Mouse (Mus musculus) forebrain, embryonic 15.5 days (tissue): ENCODE measurements around the gene Nhsl2. TPM values are rescaled to one million over a fixed set of nuclear protein-coding genes. Genes with fewer than 3 reads are reported as not detected.
A peak's percentile ranks its signal among the peaks of the same experiment; 100 is the strongest.

Experiments used
- ATAC-seq: fragments of 200-750 bp; cut with Nextera tagmentation; replicated peaks from 2 replicates; pipeline ENCODE4 v1.8.0; 2017; ENCODE audit warnings: mild to moderate bottlenecking, moderate TSS enrichment, moderate library complexity
- H3K27ac ChIP-seq: fragments of 300-500 bp; sonication (generic); replicated peaks from 2 replicates; pipeline ENCODE4 v1.5.1; 2015; ENCODE audit warnings: mild to moderate bottlenecking, inconsistent platforms
- H3K27me3 ChIP-seq: fragments of 300-500 bp; sonication (generic); 2 replicates; pipeline ENCODE4 v1.6.1; 2015; ENCODE audit warnings: inconsistent platforms
- H3K36me3 ChIP-seq: fragments of 300-500 bp; sonication (generic); 2 replicates; pipeline ENCODE4 v1.6.1; 2015; ENCODE audit warnings: mild to moderate bottlenecking, inconsistent platforms
- H3K4me1 ChIP-seq: fragments of 300-500 bp; sonication (generic); 2 replicates; pipeline ENCODE4 v1.6.1; 2015; ENCODE audit warnings: inconsistent platforms
- H3K4me2 ChIP-seq: fragments of 300-500 bp; sonication (generic); replicated peaks from 2 replicates; pipeline ENCODE4 v1.6.1; 2015; ENCODE audit warnings: mild to moderate bottlenecking, inconsistent platforms
- H3K4me3 ChIP-seq: fragments of 300-500 bp; sonication (generic); 2 replicates; pipeline ENCODE4 v1.5.1; 2015; ENCODE audit warnings: mild to moderate bottlenecking, inconsistent platforms
- H3K9ac ChIP-seq: fragments of 300-500 bp; sonication (generic); replicated peaks from 2 replicates; pipeline ENCODE4 v1.6.1; 2015; ENCODE audit warnings: mild to moderate bottlenecking, inconsistent platforms
- H3K9me3 ChIP-seq: fragments of 300-500 bp; sonication (generic); 2 replicates; pipeline ENCODE4 v1.6.1; 2016; ENCODE audit warnings: inconsistent platforms
- WGBS: fragments of 180-500 bp; shearing (Covaris S2); methylation state at CpG from one replicate; pipeline ENCODE4 v1.1.7; 2015; ENCODE audit warnings: mixed read lengths; 5-methylcytosine and 5-hydroxymethylcytosine counted together
- polyA plus RNA-seq: library from polyadenylated mRNA; unstranded; fragments of >200 nt; fragmentation: Nextera tagmentation; extraction: Ambion mirVana; gene quantifications from 2 replicates; pipeline ENCODE4 v1.2.1, GENCODE M21; 2015

The Nhsl2 gene
- polyA plus RNA-seq, 1 experiment from 2014 or later, result 5.1 TPM

- 81% methylated on average over 2 of the region's 2 CpGs for WGBS
- no peak overlapping the region for H3K4me2 ChIP-seq
- no peak overlapping the region for H3K9ac ChIP-seq
- ATAC-seq, result peak; percentile 83
- H3K4me1 ChIP-seq, result no peaks in the 10 kb centered on the region
- no peaks in the 10 kb centered on the region for H3K27me3 ChIP-seq
- no peaks in the 10 kb centered on the region for H3K36me3 ChIP-seq
- no peaks in the 10 kb centered on the region for H3K9me3 ChIP-seq
- H3K27ac ChIP-seq, result no peak overlapping the region
- no peak overlapping the region for H3K4me3 ChIP-seq
Observed at GRCm38 (mm10) chrX:101929131-101929530, 79.9 kb downstream of the Nhsl2 start.

DNA sequence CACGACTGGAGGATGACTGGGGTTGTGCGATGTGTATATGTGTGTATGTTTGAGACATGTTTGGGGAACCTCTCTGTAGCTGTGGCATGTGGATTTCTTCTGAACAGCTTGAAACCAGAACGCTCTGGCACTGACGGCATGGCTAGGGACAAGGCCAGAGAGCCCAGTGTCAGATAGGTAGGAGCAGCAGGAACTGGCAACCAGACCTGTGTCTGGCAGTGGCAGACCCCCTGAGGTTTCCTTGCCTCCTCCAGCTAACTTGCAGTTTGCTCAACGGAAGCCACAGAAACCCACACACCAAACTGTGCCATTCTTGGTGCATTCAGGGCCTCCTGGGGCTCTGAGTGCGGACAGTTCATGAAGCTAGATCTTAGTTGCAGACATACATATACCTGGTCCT, 81.1 kb downstream of the Nhsl2 start:
- H3K27ac ChIP-seq, result no peak overlapping the region
- WGBS, result 96% methylated on average over 6 of the region's 6 CpGs
- H3K9me3 ChIP-seq, result no peaks in the 10 kb centered on the region
- no peak overlapping the region for H3K9ac ChIP-seq
- no peaks in the 10 kb centered on the region for H3K4me1 ChIP-seq
- no peak overlapping the region for H3K4me2 ChIP-seq
- ATAC-seq, result no peak
- no peaks in the 10 kb centered on the region for H3K27me3 ChIP-seq
- H3K36me3 ChIP-seq, result no peaks in the 10 kb centered on the region
- no peak overlapping the region for H3K4me3 ChIP-seq

DNA sequence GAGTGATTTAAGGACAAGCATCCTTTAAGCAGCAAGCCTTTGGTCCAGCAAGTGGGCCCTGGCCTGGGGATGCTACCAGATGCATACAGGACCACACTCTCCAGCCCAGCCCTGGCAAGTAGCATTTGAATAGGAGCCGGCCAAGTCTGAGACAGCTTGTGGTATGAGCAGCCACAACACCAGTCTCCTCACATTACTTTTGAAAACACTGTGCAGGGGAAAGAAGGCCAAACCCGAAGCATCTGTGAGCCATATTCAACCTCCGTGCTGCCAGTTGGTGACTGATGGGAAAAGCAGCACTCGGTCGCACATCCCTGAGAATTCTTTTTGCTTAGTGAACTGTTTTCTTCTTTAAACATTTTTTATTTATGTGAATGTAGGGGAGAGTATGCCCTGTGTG, 81.8 kb downstream of the Nhsl2 start:
- 84% methylated on average over 5 of the region's 5 CpGs for WGBS

GRCm38 (mm10) chrX:101932244-101932643, 83.1 kb downstream of the Nhsl2 start:
- no peaks in the 10 kb centered on the region for H3K9me3 ChIP-seq
- no peak for ATAC-seq
- 83% methylated on average over 7 of the region's 7 CpGs for WGBS
- no peak overlapping the region for H3K27ac ChIP-seq
- no peak overlapping the region for H3K4me2 ChIP-seq
- no peak overlapping the region for H3K9ac ChIP-seq
- no peaks in the 10 kb centered on the region for H3K27me3 ChIP-seq
- H3K36me3 ChIP-seq, result no peaks in the 10 kb centered on the region
- no peaks in the 10 kb centered on the region for H3K4me1 ChIP-seq
- no peak overlapping the region for H3K4me3 ChIP-seq

More for the DNA sequence above, 81.8 kb downstream of the Nhsl2 start:
- Histone ChIP-seq H3K27ac (no peak overlapping the region), H3K36me3 (no peaks in the 10 kb centered on the region), H3K4me2 (no peak overlapping the region), H3K9ac (no peak overlapping the region), H3K4me1 (no peaks in the 10 kb centered on the region), H3K4me3 (no peak overlapping the region), H3K27me3 (no peaks in the 10 kb centered on the region), H3K9me3 (no peaks in the 10 kb centered on the region)
- no peak for ATAC-seq

DNA sequence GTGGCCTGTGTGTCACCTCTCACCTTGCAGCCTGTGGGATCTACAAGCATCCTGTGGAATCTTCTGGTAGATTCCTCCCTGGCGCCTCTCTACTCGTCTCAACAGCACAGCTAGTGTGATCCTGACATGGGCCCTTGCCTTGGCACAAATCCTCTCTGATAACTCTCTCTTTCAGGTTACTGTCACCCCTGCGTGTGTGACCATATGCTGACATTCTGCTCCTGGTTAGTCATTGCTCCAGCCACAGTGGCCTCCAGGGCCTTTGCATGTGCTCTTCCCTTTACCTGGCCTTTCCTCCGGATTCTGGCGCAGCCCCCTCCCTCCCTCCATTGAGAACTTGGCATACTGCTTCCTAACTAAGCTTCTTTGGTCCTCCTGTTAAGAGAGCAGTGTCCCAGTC, 84.2 kb downstream of the Nhsl2 start:
- Histone ChIP-seq H3K36me3 (no peaks in the 10 kb centered on the region), H3K27me3 (no peaks in the 10 kb centered on the region), H3K4me1 (no peaks in the 10 kb centered on the region), H3K9me3 (no peaks in the 10 kb centered on the region), H3K4me3 (no peak overlapping the region), H3K4me2 (no peak overlapping the region), H3K27ac (no peak overlapping the region), H3K9ac (no peak overlapping the region)
- ATAC-seq, result no peak
- 90% methylated on average over 5 of the region's 5 CpGs for WGBS

- 50% methylated on average over 3 of the region's 3 CpGs for WGBS
- no peaks in the 10 kb centered on the region for H3K4me1 ChIP-seq
Observed at GRCm38 (mm10) chrX:101935291-101935840, 86.2 kb downstream of the Nhsl2 start.

GRCm38 (mm10) chrX:101939486-101939885, 90.3 kb downstream of the Nhsl2 start:
- Histone ChIP-seq H3K27ac (no peak overlapping the region), H3K9ac (no peak overlapping the region), H3K4me1 (no peaks in the 10 kb centered on the region), H3K9me3 (no peaks in the 10 kb centered on the region), H3K4me3 (no peak overlapping the region), H3K36me3 (no peaks in the 10 kb centered on the region), H3K4me2 (no peak overlapping the region), H3K27me3 (no peaks in the 10 kb centered on the region)
- WGBS, result 84% methylated on average over 5 of the region's 5 CpGs
- ATAC-seq, result no peak

More at GRCm38 (mm10) chrX:101935291-101935840, 86.2 kb downstream of the Nhsl2 start:
- Histone ChIP-seq H3K4me3 (no peak overlapping the region), H3K4me2 (no peak overlapping the region), H3K9me3 (no peaks in the 10 kb centered on the region), H3K9ac (no peak overlapping the region), H3K27ac (no peak overlapping the region), H3K36me3 (no peaks in the 10 kb centered on the region), H3K27me3 (no peaks in the 10 kb centered on the region)
- ATAC-seq, result no peak

- ATAC-seq, result peak; percentile 81
- Histone ChIP-seq H3K4me1 (no peaks in the 10 kb centered on the region), H3K27me3 (no peaks in the 10 kb centered on the region), H3K36me3 (no peaks in the 10 kb centered on the region), H3K9ac (no peak overlapping the region), H3K4me2 (no peak overlapping the region), H3K4me3 (no peak overlapping the region), H3K9me3 (no peaks in the 10 kb centered on the region), H3K27ac (no peak overlapping the region)
- WGBS, result 13% methylated on average over 6 of the region's 6 CpGs
Observed at GRCm38 (mm10) chrX:101942461-101942896, 93.3 kb downstream of the Nhsl2 start.

DNA sequence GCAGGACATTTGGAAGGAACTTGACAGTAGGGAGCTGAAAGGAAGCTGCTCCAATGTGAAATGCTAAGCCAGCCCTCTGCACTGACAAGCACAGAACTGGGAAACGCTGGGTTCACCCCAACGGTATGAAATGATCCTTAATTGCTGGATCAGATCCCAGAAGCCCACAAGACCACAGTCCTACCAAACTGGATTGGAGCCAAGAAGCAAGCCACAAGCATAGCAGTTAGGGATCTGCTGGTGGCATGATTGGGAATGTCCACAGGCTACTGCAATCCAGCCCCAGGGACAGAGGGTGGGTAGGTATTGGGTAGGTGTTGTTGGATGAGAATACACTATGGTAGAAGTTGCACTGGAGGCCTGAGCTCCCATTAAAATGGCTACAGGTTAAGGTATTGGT, 94.6 kb downstream of the Nhsl2 start:
- no peak overlapping the region for H3K9ac ChIP-seq
- no peak overlapping the region for H3K4me2 ChIP-seq
- H3K36me3 ChIP-seq, result no peaks in the 10 kb centered on the region
- no peaks in the 10 kb centered on the region for H3K4me1 ChIP-seq
- no peaks in the 10 kb centered on the region for H3K27me3 ChIP-seq
- H3K9me3 ChIP-seq, result no peaks in the 10 kb centered on the region
- 46% methylated on average over 2 of the region's 2 CpGs for WGBS
- no peak overlapping the region for H3K27ac ChIP-seq
- ATAC-seq, result no peak
- no peak overlapping the region for H3K4me3 ChIP-seq

DNA sequence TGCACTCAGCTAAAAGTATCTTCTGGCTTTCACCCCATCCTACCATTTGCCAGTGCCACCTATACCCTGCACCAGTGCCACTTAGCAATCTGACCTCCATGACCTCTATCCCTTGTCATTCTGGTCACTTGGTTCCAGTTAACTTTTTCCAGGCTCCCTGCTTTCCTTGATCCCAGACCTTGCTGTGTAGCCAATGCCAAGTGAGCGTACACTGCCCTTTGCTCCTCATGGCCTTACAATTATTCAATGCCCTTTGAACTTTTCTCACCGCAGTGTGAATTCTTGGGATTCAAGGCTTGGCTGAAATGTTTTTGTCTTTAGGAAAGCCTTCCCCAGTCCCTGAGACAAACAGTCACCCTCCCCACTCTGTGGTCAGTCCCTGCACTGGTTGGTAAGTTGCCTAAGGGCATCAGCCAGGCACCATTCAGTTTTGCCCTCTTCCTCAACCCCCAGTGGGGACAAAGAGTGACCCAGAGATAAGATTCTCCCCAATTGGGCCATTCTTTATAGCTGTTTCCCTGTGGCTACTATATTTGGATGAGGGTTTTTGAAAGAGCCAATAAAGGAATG, 95.7 kb downstream of the Nhsl2 start:
- 87% methylated on average over 2 of the region's 2 CpGs for WGBS
- H3K9me3 ChIP-seq, result no peaks in the 10 kb centered on the region
- H3K27me3 ChIP-seq, result no peaks in the 10 kb centered on the region
- H3K4me1 ChIP-seq, result no peaks in the 10 kb centered on the region
- no peaks in the 10 kb centered on the region for H3K36me3 ChIP-seq
- H3K4me2 ChIP-seq, result no peak overlapping the region
- no peak for ATAC-seq
- H3K27ac ChIP-seq, result no peak overlapping the region
- no peak overlapping the region for H3K4me3 ChIP-seq
- no peak overlapping the region for H3K9ac ChIP-seq

DNA sequence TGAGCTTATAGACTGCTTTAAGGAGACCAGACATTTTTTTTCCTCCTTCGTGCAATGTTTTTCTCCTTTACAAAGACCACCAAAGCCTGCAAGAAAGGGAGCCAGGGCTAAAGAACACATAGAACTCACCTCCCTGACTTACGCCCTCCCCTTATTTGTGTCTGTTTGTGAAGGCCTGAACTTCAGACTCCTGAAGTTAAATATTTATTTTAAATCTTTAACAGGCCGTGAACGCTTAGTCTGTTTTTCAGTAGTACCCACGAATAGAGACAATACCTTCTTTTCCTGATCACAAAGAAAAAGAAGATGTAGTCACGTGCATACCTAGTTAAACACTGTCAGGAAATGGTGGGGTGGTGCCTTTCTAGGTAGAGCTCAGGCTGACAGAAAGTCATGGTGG, 103.3 kb downstream of the Nhsl2 start:
- no peaks in the 10 kb centered on the region for H3K4me1 ChIP-seq
- no peaks in the 10 kb centered on the region for H3K36me3 ChIP-seq
- no peaks in the 10 kb centered on the region for H3K9me3 ChIP-seq
- 0 out of 2 replicates have a peak, but pooled peaks cover 4% of the 10 kb centered on the region for H3K27me3 ChIP-seq
- no peak overlapping the region for H3K4me2 ChIP-seq
- no peak for ATAC-seq
- 70% methylated on average over 6 of the region's 6 CpGs for WGBS
- no peak overlapping the region for H3K27ac ChIP-seq
- no peak overlapping the region for H3K4me3 ChIP-seq
- no peak overlapping the region for H3K9ac ChIP-seq

DNA sequence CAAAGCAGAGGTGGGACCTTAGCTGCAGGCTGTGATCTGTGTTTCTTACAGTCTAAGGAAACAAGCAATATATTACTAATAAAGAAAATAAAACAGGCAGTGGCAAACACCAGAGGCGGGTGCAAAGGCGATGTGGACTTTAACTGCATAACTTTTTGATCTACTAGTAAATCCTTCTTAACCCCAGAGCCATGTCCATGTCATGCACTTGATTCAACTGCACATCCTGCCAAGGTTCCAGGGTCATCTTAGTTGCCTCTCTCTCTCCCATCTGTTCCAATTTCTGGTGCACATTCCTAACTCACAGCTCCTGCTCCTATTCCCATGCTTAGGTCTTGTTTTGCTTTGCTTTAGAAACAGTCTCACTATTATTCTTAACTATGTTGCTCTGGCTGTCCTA, 104.1 kb downstream of the Nhsl2 start:
- Histone ChIP-seq H3K36me3 (no peaks in the 10 kb centered on the region), H3K4me1 (no peaks in the 10 kb centered on the region), H3K9me3 (no peaks in the 10 kb centered on the region), H3K27me3 (0 out of 2 replicates have a peak, but pooled peaks cover 4% of the 10 kb centered on the region), H3K4me3 (no peak overlapping the region), H3K4me2 (no peak overlapping the region), H3K9ac (no peak overlapping the region), H3K27ac (no peak overlapping the region)
- 89% methylated on average over 2 of the region's 2 CpGs for WGBS
- ATAC-seq, result no peak
